Mouse (Mus musculus) heart, embryonic 15.5 days (tissue): ENCODE data around the gene Gemin4. TPM values are rescaled to one million over a fixed set of nuclear protein-coding genes. Genes with fewer than 3 reads are reported as not detected.

ENCODE experiments used
- ATAC-seq: fragments of 200-750 bp; cut with Nextera tagmentation; replicated peaks from 2 replicates; pipeline ENCODE4 v1.8.0; 2017; ENCODE audit warnings: low read depth, moderate TSS enrichment; ENCODE audit not compliant: insufficient number of reproducible peaks, insufficient read depth, low FRiP score
- H3K27ac ChIP-seq: fragments of 300-500 bp; sonication (generic); 2 replicates; pipeline ENCODE4 v1.5.1; 2015; ENCODE audit warnings: mild to moderate bottlenecking, inconsistent platforms
- H3K27me3 ChIP-seq: fragments of 300-500 bp; sonication (generic); 2 replicates; pipeline ENCODE4 v1.6.1; 2015; ENCODE audit warnings: inconsistent platforms
- H3K36me3 ChIP-seq: fragments of 300-500 bp; sonication (generic); 2 replicates; pipeline ENCODE4 v1.6.1; 2015; ENCODE audit warnings: mild to moderate bottlenecking, inconsistent platforms
- H3K4me1 ChIP-seq: fragments of 300-500 bp; sonication (generic); replicated peaks from 2 replicates; pipeline ENCODE4 v1.6.1; 2015; ENCODE audit warnings: inconsistent platforms
- H3K4me2 ChIP-seq: fragments of 300-500 bp; sonication (generic); 2 replicates; pipeline ENCODE4 v1.6.1; 2015; ENCODE audit warnings: inconsistent platforms, mild to moderate bottlenecking, moderate library complexity
- H3K4me3 ChIP-seq: fragments of 300-500 bp; sonication (generic); 2 replicates; pipeline ENCODE4 v1.5.1; 2015; ENCODE audit warnings: mild to moderate bottlenecking, inconsistent platforms
- H3K9ac ChIP-seq: fragments of 300-500 bp; sonication (generic); 2 replicates; pipeline ENCODE4 v1.6.1; 2015; ENCODE audit warnings: mild to moderate bottlenecking, inconsistent platforms
- H3K9me3 ChIP-seq: fragments of 300-500 bp; sonication (generic); replicated peaks from 2 replicates; pipeline ENCODE4 v1.6.1; 2016; ENCODE audit warnings: inconsistent platforms
- WGBS: fragments of 180-500 bp; shearing (Covaris S2); methylation state at CpG from one replicate; pipeline ENCODE4 v1.1.7; 2015; ENCODE audit warnings: mixed read lengths; 5-methylcytosine and 5-hydroxymethylcytosine counted together
- polyA plus RNA-seq: library from polyadenylated mRNA; unstranded; fragments of >200 nt; fragmentation: Nextera tagmentation; extraction: Ambion mirVana; gene quantifications from 2 replicates; pipeline ENCODE4 v1.2.1, GENCODE M21; 2015

The Gemin4 gene
- 15.1 and 23.9 TPM in 2 replicates for polyA plus RNA-seq

GRCm38 (mm10) chr11:76217390-76217800, at the start of gene Gemin4, which contains the start of gene Dbil5:
Gemin4 (minus strand) TSS chr11:76217664.
Dbil5 (plus strand) TSS chr11:76217608.
- peak within 1 kb of the TSS; percentile 79 for H3K4me2 ChIP-seq
- no peaks in the 10 kb centered on the region for H3K9me3 ChIP-seq
- peak within 1 kb of the TSS; percentile 77 for H3K4me3 ChIP-seq
- WGBS = under 1% methylated on average over 35 of the region's 35 CpGs
- H3K36me3 ChIP-seq = peaks cover 37% of the 10 kb centered on the region
- peak within 1 kb of the TSS; percentile 88 for H3K27ac ChIP-seq
- ATAC-seq = peak; percentile 97
- H3K4me1 ChIP-seq = peaks cover 8% of the 10 kb centered on the region
- peak within 1 kb of the TSS; percentile 87 for H3K9ac ChIP-seq
- H3K27me3 ChIP-seq = no peaks in the 10 kb centered on the region

- Histone ChIP-seq H3K9me3 (no peaks in the 10 kb centered on the region), H3K36me3 (peaks cover 11% of the 10 kb centered on the region; the same call in 1 of the 2 replicates), H3K4me1 (no peaks in the 10 kb centered on the region; the same call in 1 of the 2 replicates), H3K4me3 (no peak overlapping the region), H3K27me3 (no peaks in the 10 kb centered on the region), H3K9ac (no peak overlapping the region), H3K27ac (no peak overlapping the region), H3K4me2 (no peak overlapping the region)
- 30% methylated on average over 19 of the region's 19 CpGs for WGBS
- ATAC-seq = no peak
Measured at GRCm38 (mm10) chr11:76262611-76263351, 45.3 kb upstream of the Gemin4 start.

- Histone ChIP-seq H3K36me3 (peaks cover 11% of the 10 kb centered on the region; the same call in 1 of the 2 replicates), H3K9me3 (no peaks in the 10 kb centered on the region), H3K4me1 (no peaks in the 10 kb centered on the region; the same call in 1 of the 2 replicates), H3K4me2 (no peak overlapping the region), H3K9ac (no peak overlapping the region), H3K27ac (no peak overlapping the region), H3K27me3 (no peaks in the 10 kb centered on the region), H3K4me3 (no peak overlapping the region)
- no peak; the same call in 1 of the 2 replicates for ATAC-seq
- WGBS = 65% methylated on average over 12 of the region's 12 CpGs
Measured at GRCm38 (mm10) chr11:76261224-76261623, 43.8 kb upstream of the Gemin4 start.

GRCm38 (mm10) chr11:76260208-76261050, 43.0 kb upstream of the Gemin4 start:
- 71% methylated on average over 10 of the region's 10 CpGs for whole genome bisulfite sequencing
- Histone ChIP-seq H3K9me3 (no peaks in the 10 kb centered on the region), H3K4me1 (no peaks in the 10 kb centered on the region; the same call in 1 of the 2 replicates), H3K4me3 (no peak overlapping the region), H3K9ac (no peak overlapping the region), H3K27me3 (no peaks in the 10 kb centered on the region), H3K4me2 (no peak overlapping the region), H3K36me3 (peaks cover 11% of the 10 kb centered on the region; the same call in 1 of the 2 replicates), H3K27ac (no peak overlapping the region)
- ATAC-seq = no peak

GRCm38 (mm10) chr11:76258511-76258910, 41.0 kb upstream of the Gemin4 start:
- Histone ChIP-seq H3K9me3 (no peaks in the 10 kb centered on the region), H3K27me3 (no peaks in the 10 kb centered on the region), H3K4me2 (no peak overlapping the region), H3K9ac (no peak overlapping the region), H3K4me1 (peaks cover under 1% of the 10 kb centered on the region; the same call in 1 of the 2 replicates), H3K4me3 (no peak overlapping the region), H3K27ac (no peak overlapping the region), H3K36me3 (peaks cover 11% of the 10 kb centered on the region; the same call in 1 of the 2 replicates)
- WGBS = 73% methylated on average over 6 of the region's 6 CpGs
- ATAC-seq = no peak

- Histone ChIP-seq H3K9me3 (no peaks in the 10 kb centered on the region), H3K4me1 (peaks cover 3% of the 10 kb centered on the region; the same call in 1 of the 2 replicates), H3K4me3 (no peak overlapping the region), H3K27me3 (no peaks in the 10 kb centered on the region), H3K9ac (no peak overlapping the region), H3K36me3 (peaks cover 11% of the 10 kb centered on the region; the same call in 1 of the 2 replicates), H3K4me2 (no peak overlapping the region), H3K27ac (no peak overlapping the region)
- ATAC-seq = no peak
- WGBS = 81% methylated on average over 4 of the region's 4 CpGs
Measured at GRCm38 (mm10) chr11:76257386-76257785, 39.9 kb upstream of the Gemin4 start.

GRCm38 (mm10) chr11:76256129-76256528, 38.7 kb upstream of the Gemin4 start:
- no peak for ATAC-seq
- Histone ChIP-seq H3K9ac (no peak overlapping the region), H3K27me3 (no peaks in the 10 kb centered on the region), H3K4me3 (no peak overlapping the region), H3K36me3 (peaks cover 12% of the 10 kb centered on the region; the same call in 1 of the 2 replicates), H3K27ac (no peak overlapping the region), H3K4me2 (no peak overlapping the region), H3K9me3 (no peaks in the 10 kb centered on the region), H3K4me1 (peaks cover 3% of the 10 kb centered on the region; the same call in 1 of the 2 replicates)
- WGBS = 47% methylated on average over 5 of the region's 5 CpGs

- 72% methylated on average over 4 of the region's 4 CpGs for WGBS
- Histone ChIP-seq H3K4me2 (no peak overlapping the region), H3K9ac (no peak overlapping the region), H3K4me3 (no peak overlapping the region), H3K36me3 (peaks cover 16% of the 10 kb centered on the region; the same call in 1 of the 2 replicates), H3K4me1 (peaks cover 3% of the 10 kb centered on the region; the same call in 1 of the 2 replicates), H3K9me3 (no peaks in the 10 kb centered on the region), H3K27me3 (no peaks in the 10 kb centered on the region), H3K27ac (no peak overlapping the region)
- ATAC-seq = no peak
Measured at GRCm38 (mm10) chr11:76255431-76256001, 38.1 kb upstream of the Gemin4 start.

GRCm38 (mm10) chr11:76253918-76254264, 36.4 kb upstream of the Gemin4 start:
- Histone ChIP-seq H3K4me3 (no peak overlapping the region), H3K4me2 (no peak overlapping the region), H3K9me3 (no peaks in the 10 kb centered on the region), H3K27ac (no peak overlapping the region), H3K4me1 (0 out of 2 replicates have a peak, but pooled peaks cover 3% of the 10 kb centered on the region), H3K36me3 (peaks cover 32% of the 10 kb centered on the region; the same call in 1 of the 2 replicates), H3K9ac (no peak overlapping the region), H3K27me3 (no peaks in the 10 kb centered on the region)
- WGBS = 74% methylated on average over 4 of the region's 4 CpGs
- no peak for ATAC-seq

GRCm38 (mm10) chr11:76253145-76253917, 35.9 kb upstream of the Gemin4 start:
- no peak overlapping the region for H3K27ac ChIP-seq
- peak; percentile 62; the same call in 1 of the 2 replicates for ATAC-seq

More at GRCm38 (mm10) chr11:76253145-76253917, 35.9 kb upstream of the Gemin4 start:
- no peaks in the 10 kb centered on the region for H3K27me3 ChIP-seq
- H3K4me1 ChIP-seq = 0 out of 2 replicates have a peak, but pooled peaks cover 3% of the 10 kb centered on the region
- H3K4me3 ChIP-seq = no peak overlapping the region
- peaks cover 36% of the 10 kb centered on the region; the same call in 1 of the 2 replicates for H3K36me3 ChIP-seq
- H3K9me3 ChIP-seq = no peaks in the 10 kb centered on the region
- 40% methylated on average over 5 of the region's 5 CpGs for WGBS
- no peak overlapping the region for H3K4me2 ChIP-seq
- no peak overlapping the region for H3K9ac ChIP-seq
